Mouse (Mus musculus) B cell, adult 2 months (primary cell): Measurements from ENCODE around the gene Dnali1.

ENCODE experiments used
- DNase-seq, 2 experiments: peaks; one replicate each; pipeline ENCODE4 v3.0.0; 2022

Dnali1 gene

GRCm38 (mm10) chr4:125029891-125030614 is 35.5 kb downstream of the Dnali1 start:
- DNase-seq: peak; percentile 92 to 93

- DNase-seq: no peak
Observed at GRCm38 (mm10) chr4:125020780-125021538, 44.5 kb downstream of the Dnali1 start.

GRCm38 (mm10) chr4:125017431-125017830 is 48.1 kb downstream of the Dnali1 start:
- DNase-seq: no peak

- DNase-seq: no peak
Observed at GRCm38 (mm10) chr4:125015806-125016635, 49.5 kb downstream of the Dnali1 start, which contains the start of gene Gnl2. Gene Gnl2, plus strand, starts transcription at chr4:125016585.

GRCm38 (mm10) chr4:125008712-125009111 is 56.8 kb downstream of the Dnali1 start:
- DNase-seq: no peak

GRCm38 (mm10) chr4:125008220-125008619 is 57.3 kb downstream of the Dnali1 start:
- DNase-seq: no peak

GRCm38 (mm10) chr4:125007460-125007859 is 58.0 kb downstream of the Dnali1 start:
- DNase-seq: no peak
